Mouse (Mus musculus): ENCODE data around the gene Ssu2. TPM values are rescaled to one million over a fixed set of nuclear protein-coding genes. Genes with fewer than 3 reads are reported as not detected.

Gene Ssu2
- total RNA-seq (2021) = 1 to 10 TPM; 5.1 to 6.5 TPM

GRCm38 (mm10) chr6:112387947-112388346 lies at the start of gene Ssu2:
Ssu2 (minus strand) TSS chr6:112388023.
- intact Hi-C loops (cut with DNase I) = no loop called here
- DNase-seq = peak; percentile 25 to 30

DNA sequence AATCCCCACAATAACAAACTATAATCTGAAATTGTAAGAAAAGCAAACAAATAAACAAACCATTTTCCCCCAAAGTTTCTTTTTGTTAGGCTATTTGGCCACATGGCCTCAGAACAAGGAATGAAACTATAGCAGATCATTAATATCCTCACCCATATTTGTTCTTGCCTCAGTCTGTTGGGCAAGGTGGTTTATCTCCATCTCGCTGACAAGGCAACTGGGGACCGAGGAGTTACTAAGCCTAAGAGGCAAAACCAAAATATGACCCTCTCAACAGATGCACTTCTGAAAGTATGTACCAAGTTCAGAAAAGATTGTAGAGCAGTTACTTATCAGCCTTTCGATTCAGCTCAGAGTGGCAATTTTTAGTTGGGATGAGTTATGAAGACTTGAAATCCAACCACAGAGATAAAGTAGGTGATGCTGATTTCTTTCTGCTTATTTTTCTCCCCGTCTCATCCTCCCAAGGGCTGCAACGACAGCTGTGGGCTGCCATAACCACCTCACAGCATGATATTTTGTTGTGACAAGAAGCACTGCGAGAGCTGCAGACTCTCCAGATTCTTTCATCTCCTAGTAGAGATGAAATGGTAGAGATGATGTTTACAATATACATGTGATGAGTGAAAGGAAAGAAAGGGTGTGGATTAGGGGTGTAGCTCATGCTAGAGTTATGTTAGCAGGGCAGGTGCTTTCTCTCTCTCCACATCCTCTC lies 38.4 kb upstream of the Ssu2 start:
- intact Hi-C loops (cut with DNase I) = no loop called here
- no peak for DNase-seq

DNA sequence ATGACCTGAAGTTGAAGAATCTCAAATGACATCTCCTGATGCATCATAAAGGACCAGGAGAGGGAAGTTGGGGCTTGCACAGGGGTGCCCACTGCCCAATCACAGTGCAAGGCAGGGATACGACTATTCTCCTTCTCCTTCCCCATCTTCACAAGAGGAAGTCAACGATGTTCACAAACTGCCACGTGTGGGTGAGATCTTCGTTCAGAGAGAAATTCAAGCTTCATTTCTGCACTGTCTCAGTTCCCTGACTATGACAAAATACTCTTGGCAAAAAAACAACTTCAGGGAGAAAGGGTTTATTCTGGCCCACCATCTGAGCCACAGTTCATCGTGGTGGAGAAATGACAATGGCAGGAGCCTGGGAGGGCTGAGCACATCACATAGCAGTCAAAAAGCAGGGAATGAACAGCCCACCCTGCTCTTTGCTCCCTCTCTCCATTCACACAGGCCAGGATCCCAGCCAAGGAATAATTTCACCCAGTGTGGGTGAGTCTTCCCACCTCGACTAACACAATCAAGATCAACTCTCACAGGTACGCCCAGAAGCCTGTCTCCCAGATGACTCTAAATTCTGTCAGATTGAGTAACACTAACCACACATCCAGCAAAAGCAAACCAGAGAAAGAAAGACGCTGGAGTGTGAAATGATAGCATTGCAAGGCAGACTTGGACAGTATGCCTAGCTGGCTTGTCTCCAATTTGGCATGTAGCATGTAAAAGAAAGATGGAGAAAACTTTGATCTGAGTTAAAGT lies 36.1 kb upstream of the Ssu2 start:
- DNase-seq = peak in 1 of 2 experiments; percentile 43
- intact Hi-C loops (cut with DNase I) = no loop called here

DNA sequence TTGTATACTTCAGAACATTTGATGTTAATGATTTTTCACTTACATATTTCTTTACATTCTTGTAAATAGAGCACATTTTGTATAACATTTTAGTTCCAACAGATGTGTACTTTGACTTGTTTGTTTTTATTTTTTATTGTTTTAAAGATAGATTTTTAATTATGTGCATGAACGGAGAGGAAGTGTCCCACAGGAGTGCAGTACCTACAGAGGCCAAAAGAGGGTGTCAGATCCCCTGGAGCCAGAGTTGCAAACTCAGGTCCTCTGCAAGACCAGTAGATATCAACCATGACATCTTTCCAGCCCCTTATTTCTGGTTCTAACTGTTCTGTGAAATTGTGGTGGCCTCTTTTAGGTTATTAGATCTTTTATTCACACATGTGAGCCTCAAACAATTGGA lies 33.1 kb upstream of the Ssu2 start:
- no peak for DNase-seq
- intact Hi-C loops (cut with DNase I) = no loop called here

GRCm38 (mm10) chr6:112419333-112419732 lies 31.5 kb upstream of the Ssu2 start:
- intact Hi-C loops (cut with DNase I) = no loop called here
- no peak for DNase-seq

DNA sequence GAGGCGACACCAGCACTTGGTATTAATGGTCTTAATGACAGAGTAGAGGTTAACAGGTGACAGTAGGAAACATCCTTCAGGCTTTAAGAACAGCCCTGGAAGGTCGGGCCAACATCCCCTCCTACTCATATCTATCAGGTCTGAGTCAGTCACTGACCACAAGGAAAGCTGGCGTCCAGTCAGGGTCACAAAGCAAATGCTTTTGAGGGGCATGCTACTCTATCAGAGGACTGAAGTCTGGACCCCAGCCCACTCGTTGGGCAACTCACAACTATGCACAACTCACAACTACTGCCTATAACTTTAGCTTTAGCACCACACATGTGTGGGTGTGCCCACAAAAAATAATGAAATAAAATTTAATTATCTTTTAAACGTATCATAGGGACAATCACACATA lies 16.3 kb upstream of the Ssu2 start:
- no peak for DNase-seq
- intact Hi-C loops (cut with DNase I) = loop anchor here (10.0 kb wide), 1 partner anchor 901 kb away; the partner anchor contains the start of gene Brpf1

DNA sequence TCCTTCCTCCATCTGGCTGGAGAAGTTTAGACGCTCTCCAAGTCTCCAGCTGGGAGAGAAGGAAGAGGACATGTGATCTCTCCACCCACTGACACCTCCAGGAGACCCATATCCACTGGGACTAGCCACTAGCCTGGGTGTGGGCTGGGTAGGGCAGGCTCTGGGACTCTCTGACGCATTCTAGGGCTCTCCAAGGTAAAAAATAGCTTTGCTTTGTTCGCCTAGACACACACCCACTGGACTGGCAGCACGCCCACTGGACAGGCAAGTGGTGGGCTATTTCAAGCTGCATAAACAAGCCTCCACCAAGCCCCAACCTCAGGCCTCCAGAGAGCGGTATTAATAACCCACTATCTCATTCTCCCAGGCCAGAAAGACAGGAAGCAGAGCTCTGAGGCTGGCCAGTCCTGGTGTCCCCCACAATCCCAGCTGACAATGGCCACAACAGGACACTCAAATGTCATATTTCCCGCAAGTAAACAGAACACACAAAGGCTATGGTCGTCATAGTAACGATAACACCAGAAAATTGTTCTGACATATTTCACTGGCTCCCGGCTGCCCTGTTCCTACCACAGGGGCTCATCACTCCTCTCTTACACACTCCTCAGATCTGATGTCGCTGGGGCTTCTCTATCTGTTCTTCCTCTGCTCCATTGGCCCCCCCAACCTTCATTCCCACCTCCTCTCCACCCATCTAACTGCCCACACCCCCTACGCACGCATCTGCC lies 14.3 kb upstream of the Ssu2 start:
- intact Hi-C loops (cut with DNase I) = loop anchor here (2.0 to 10.0 kb wide), 2 partner anchors 59 to 903 kb away; partner anchors contain the start of gene Brpf1
- DNase-seq = peak; percentile 98 to 99

GRCm38 (mm10) chr6:112397351-112397750 lies 9.5 kb upstream of the Ssu2 start:
- DNase-seq = no peak
- intact Hi-C loops (cut with DNase I) = no loop called here

DNA sequence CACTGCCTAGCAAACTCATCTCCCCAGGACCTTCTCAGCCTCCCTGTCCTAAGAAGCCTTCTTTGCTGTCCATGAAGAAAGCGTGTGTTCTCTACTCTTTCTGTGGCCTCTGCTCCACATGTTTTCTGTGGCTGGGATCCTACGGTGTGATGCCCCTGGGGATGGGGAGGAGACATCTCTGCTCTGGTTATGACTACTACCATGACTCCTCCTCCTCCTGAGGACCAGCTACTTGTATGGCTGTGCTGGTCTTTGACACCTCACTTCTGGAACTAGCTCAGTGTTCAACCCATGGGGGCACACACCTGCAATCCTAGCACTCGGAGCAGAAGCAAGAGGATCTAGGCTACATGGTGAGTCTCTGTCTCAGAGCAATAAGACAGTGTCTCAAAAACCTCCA lies 8.5 kb upstream of the Ssu2 start:
- intact Hi-C loops (cut with DNase I) = no loop called here
- no peak for DNase-seq

GRCm38 (mm10) chr6:112388385-112388784 lies 562 bp upstream of the Ssu2 start:
- DNase-seq = no peak
- intact Hi-C loops (cut with DNase I) = no loop called here

GRCm38 (mm10) chr6:112386260-112386659 lies 1.6 kb downstream of the Ssu2 start:
- intact Hi-C loops (cut with DNase I) = no loop called here
- no peak for DNase-seq

DNA sequence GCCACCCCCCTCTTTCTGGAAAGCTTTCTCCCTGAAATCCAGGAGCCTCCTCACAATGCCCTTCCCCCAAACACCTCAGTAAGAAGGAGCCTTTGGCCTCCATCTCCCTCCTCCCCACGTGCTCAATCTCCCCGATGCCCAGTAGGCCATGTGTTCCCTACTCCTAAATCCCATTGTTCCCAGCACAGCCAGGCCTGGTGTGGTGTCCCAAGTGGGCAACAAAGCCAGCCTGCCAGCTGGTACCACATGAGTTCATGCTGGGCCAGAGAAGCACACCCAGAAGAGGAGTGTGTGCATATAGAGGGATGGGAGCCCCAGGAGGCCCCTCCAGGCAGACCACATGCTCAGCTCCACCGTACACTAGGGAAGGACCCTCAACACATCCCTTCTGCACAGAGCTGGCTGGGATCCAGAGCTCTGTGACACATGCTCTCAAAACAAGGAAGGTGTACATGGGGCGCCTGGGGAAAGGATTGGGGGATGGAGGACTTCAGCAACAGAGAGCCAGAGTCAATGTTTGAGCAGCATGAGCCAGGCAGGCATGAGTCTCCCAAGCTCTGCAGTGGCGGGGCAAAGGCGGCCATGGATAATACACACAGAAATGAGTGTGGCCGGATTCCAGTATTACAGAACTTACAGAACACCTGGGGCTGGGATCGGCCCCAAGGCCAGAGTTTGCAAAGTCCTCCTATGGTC lies 4.7 kb downstream of the Ssu2 start:
- intact Hi-C loops (cut with DNase I) = no loop called here

GRCm38 (mm10) chr6:112379054-112379453 lies 8.8 kb downstream of the Ssu2 start:
- intact Hi-C loops (cut with DNase I) = loop anchor here (10.0 kb wide), 1 partner anchor 406 kb away; no protein-coding TSS in a partner anchor
- no peak for DNase-seq

More for the DNA sequence above, 4.7 kb downstream of the Ssu2 start:
- no peak for DNase-seq

DNA sequence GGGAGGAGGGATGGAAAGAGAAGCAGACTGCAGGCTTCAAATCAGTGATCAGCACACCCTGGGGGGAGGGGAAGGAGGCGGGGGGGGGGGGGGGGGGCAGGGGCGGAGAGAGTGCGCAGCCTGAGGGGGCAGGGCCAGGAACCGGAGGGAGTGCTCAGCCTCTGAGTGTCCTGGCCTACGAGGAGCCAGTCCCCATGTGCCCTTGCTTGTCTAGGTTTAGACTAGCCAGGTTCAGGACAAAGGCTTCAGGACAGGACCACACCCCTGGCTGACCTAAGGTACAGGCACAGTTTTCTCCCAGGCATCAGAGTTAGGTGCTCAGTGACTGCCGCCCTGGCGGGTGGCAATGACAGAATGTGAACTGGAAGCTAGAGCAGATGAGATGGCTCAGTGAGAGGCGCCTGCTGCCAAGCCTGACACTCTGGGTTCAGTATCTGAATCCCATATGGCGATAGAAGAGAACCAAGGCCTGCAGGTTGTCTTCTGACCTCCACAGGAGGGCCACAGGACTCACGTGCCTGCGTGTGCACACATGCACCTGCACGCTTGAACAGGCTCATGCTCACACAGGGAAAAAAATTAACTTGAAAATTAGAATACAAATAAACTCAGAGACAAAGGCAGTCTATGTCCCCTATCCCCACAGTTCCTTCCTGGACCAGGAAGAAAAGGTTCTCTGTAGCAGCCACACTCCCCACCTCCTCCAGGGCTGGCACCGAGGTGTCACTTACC lies 12.0 kb downstream of the Ssu2 start:
- DNase-seq = no peak
- intact Hi-C loops (cut with DNase I) = loop anchor here (10.0 kb wide), 1 partner anchor 409 kb away; no protein-coding TSS in a partner anchor

DNA sequence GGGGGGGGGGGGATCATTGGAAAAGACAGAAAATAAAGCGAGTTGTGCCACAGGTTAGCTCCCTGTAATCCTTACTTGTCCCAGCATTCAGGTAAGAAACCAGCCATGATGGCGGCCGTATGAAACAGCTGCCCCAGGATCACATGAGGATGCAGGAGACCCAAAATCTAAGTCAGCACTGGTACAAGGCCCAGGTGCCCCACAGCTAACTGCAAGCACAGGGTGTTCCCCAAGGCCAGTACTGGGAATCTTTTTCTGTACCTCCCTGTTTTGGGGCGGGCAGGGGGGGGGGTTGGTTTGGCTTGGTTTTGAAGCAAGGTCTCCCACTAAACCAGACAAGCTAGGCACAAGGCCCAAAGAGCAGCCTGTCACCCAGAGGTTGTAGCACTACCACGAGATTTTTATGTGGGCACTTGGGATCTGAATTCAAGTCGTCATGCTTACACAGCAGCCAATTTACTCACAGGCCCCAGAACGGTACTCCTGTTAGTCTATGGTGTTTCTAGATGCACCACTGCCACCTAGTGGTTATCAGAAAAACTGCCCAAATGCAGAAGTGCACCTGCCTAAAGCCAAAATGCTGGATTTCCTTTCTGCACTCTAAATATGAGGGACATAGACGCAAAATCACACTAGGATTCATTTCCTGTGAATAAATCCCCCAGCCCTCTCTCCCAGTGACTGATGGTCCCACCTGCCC lies 13.8 kb downstream of the Ssu2 start:
- peak; percentile 38 to 72 for DNase-seq
- intact Hi-C loops (cut with DNase I) = loop anchor here (10.0 kb wide), 1 partner anchor 411 kb away; no protein-coding TSS in a partner anchor

GRCm38 (mm10) chr6:112365294-112365693 lies 22.5 kb downstream of the Ssu2 start:
- intact Hi-C loops (cut with DNase I) = loop anchor here (5.0 to 10.0 kb wide), 2 partner anchors 330 to 637 kb away; partner anchors contain the start of gene Rad18
- peak; percentile 18 to 30 for DNase-seq

DNA sequence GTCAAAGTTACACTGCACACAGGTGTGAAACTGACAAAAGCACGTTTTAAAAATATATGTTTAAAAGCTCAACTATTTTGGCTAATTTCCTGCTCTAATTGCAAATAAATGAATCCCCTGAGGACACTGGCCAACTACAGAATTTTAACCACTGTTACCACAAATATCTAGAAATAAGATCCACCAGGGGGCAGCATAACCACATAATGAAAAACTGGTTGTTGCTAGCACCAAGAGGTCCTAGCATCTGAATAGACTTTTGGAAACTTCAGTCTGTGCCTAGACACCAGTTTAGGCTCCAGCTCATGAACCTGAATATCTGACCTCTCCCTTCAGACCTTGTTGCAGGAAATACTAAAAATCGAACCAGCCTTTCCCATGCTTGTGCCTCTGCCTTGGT lies 23.2 kb downstream of the Ssu2 start:
- peak; percentile 74 to 88 for DNase-seq
- intact Hi-C loops (cut with DNase I) = loop anchor here (1.0 to 10.0 kb wide), 2 partner anchors 120 to 330 kb away; partner anchors contain the start of gene Rad18

DNA sequence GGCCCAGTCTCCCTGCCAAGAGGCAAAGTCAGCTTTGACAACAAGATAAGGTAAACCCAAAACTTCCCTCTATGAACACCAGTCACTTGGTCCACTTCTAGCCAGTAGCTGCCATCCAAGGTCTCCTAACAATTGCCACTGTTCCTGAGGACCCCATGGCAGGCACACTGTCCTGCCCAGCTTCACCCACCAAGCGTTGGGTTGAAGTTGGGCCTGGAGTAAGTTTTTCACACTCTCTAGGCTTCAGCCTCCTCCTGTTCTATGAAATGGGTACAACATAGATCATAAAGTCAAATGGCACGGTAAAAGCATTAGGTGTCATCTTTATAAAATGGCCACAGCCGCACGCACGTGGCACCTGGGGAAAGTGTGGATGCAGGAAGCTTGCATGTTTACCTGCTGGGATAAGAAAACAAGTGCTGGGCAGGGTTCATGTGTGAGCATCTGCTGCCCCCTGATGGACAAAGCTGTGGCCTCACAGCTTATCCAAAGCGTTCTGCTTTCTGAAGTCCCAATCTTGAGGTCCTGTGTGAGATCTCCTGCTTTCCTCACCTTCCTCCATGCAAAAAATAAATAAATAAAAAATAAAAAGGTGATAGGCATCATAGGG lies 25.4 kb downstream of the Ssu2 start:
- DNase-seq = peak; percentile 71 to 86
- intact Hi-C loops (cut with DNase I) = loop anchor here (1.0 to 10.0 kb wide), 3 partner anchors 88 to 332 kb away; partner anchors contain the start of gene Rad18
